Mouse (Mus musculus) cortical plate, adult 2 months (tissue): ENCODE measurements around the gene Shisa6. TPM values are rescaled to one million over a fixed set of nuclear protein-coding genes. Genes with fewer than 3 reads are reported as not detected.
"Not testable (repeated sequence)": the region's sequence is repeated elsewhere in the genome, so short reads cannot be mapped to it uniquely, and the experiment has no call there.

ENCODE experiments used
- H3K27ac ChIP-seq: fragments of 200-500 bp; 2 replicates; pipeline ENCODE4 v1.5.1; 2012; ENCODE audit warnings: low read length, control low read depth, inconsistent platforms; ENCODE audit not compliant: insufficient read depth
- H3K4me1 ChIP-seq: fragments of 200-500 bp; 2 replicates; pipeline ENCODE4 v1.6.1; 2011; ENCODE audit warnings: low read length; ENCODE audit not compliant: control insufficient read depth, insufficient read depth
- H3K4me3 ChIP-seq: fragments of 200-500 bp; 2 replicates; pipeline ENCODE4 v1.5.1; 2011; ENCODE audit warnings: mild to moderate bottlenecking, low read length, control low read depth; ENCODE audit not compliant: insufficient read depth
- CTCF ChIP-seq: fragments of 200-500 bp; IDR thresholded peaks from 2 replicates; pipeline ENCODE4 v1.5.1; 2011; ENCODE audit warnings: mild to moderate bottlenecking, control low read depth, low read length; ENCODE audit not compliant: insufficient read depth; ENCODE audit errors: extremely low read depth
- POLR2A ChIP-seq: fragments of 200-500 bp; IDR thresholded peaks from 2 replicates; pipeline ENCODE4 v1.6.1; 2011; ENCODE audit warnings: mild to moderate bottlenecking, low read length, control low read depth; ENCODE audit not compliant: insufficient read depth; ENCODE audit errors: extremely low read depth
- polyA plus RNA-seq: library from polyadenylated mRNA; depleted of rRNA; stranded (reverse); fragments of >200 nt; gene quantifications from 2 replicates; pipeline ENCODE4 v1.2.3, GENCODE M21; 2012

Gene Shisa6
- polyA plus RNA-seq, 1 experiment, result 4.8 TPM

DNA sequence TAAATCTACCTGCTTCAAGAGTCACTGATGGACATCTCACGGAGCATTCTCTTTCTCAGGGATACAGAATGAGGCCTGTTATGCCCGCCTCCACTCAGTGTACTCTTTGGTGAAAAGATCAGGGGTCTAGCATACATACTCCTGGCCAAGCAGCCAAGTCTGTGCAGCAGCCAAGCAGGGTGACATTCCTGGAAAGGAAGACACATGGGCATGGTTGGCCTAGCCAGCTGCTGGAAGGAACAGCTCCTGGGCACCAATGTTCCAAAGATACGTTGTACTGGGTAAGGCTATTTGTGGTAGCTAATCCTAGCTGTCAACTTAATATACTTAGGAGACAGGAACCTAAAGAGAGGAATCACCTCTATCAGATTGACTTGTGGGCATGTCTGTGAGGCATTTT is 31.4 kb downstream of the Shisa6 start:
- H3K27ac ChIP-seq, result no peak overlapping the region
- H3K4me3 ChIP-seq, result no peak overlapping the region
- H3K4me1 ChIP-seq, result no peaks in the 10 kb centered on the region
- TF ChIP-seq POLR2A, result no peak
- TF ChIP-seq CTCF, result no peak

DNA sequence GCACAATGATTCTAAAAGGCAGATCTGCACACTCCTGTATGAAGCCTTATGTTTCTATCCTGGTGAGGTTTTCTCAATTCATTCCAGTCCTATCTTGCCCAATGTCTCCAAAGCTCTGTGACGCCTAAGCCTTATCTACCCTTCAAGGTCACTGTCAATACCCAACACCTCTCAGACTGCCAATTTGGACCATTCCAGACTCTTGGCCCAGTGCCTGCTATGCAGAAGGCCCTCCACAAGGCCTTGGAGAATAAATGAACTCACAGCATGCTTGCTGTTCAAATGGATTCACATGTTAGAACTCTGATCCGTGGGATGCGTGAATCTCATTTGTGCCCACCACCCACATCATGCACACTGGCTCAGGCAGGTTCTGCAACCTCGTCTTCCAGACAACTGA is 38.0 kb downstream of the Shisa6 start:
- no peak overlapping the region for H3K27ac ChIP-seq
- no peak for TF ChIP-seq POLR2A
- TF ChIP-seq CTCF, result no peak
- H3K4me3 ChIP-seq, result no peak overlapping the region
- H3K4me1 ChIP-seq, result no peaks in the 10 kb centered on the region

GRCm38 (mm10) chr11:66482501-66482900 is 43.3 kb downstream of the Shisa6 start:
- Histone ChIP-seq H3K27ac (no peak overlapping the region), H3K4me3 (no peak overlapping the region), H3K4me1 (no peaks in the 10 kb centered on the region)
- no peak for TF ChIP-seq CTCF

DNA sequence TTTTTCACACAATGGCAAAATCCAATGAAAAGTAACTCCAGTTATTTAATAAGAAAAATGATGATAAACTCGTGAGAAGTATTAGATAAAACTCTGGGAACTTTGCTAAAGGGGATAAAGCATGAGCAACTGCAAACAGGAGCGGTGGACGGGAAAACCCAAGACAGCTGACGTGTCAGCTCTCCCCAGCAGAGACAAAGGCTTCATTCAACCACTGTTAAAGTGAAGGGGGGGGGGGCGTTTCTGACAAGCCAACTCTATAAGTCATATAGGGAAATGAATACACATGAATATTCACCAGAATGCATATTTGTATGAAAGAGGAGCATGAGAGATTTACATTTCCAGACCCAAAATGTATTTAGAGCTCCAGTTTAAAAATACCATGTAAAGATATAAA is 83.1 kb downstream of the Shisa6 start:
- no peaks in the 10 kb centered on the region for H3K4me1 ChIP-seq
- no peak overlapping the region for H3K27ac ChIP-seq
- no peak overlapping the region for H3K4me3 ChIP-seq
- TF ChIP-seq CTCF, result no peak
- TF ChIP-seq POLR2A, result no peak

- TF ChIP-seq CTCF, result no peak
- no peak for TF ChIP-seq POLR2A
- H3K27ac ChIP-seq, result no peak overlapping the region
- peaks cover 5% of the 10 kb centered on the region for H3K4me1 ChIP-seq
- no peak overlapping the region for H3K4me3 ChIP-seq
These were observed 99.6 kb downstream of the Shisa6 start for GRCm38 (mm10) chr11:66426129-66426528.

DNA sequence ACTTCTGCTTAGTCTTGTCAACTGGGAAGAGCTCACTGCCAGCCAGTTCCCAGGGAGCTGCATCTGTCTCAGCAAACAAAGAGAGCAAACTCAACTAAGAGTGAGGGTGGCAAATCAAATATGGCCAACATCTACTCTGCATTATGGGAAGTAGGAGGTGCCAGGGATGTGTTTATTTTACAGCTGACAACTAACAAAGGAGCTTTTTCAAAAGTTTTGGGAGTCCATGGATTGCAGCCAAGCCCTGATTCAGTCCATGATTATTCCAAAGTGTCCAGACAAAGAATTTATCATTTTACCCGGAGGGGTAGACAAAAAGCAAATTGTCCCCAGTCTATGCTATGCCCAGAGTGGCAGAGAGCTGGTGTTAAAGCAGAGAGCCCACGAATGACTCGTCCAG is 107.5 kb downstream of the Shisa6 start:
- no peaks in the 10 kb centered on the region for H3K4me1 ChIP-seq
- H3K4me3 ChIP-seq, result no peak overlapping the region
- H3K27ac ChIP-seq, result no peak overlapping the region
- TF ChIP-seq CTCF, result no peak
- TF ChIP-seq POLR2A, result no peak

DNA sequence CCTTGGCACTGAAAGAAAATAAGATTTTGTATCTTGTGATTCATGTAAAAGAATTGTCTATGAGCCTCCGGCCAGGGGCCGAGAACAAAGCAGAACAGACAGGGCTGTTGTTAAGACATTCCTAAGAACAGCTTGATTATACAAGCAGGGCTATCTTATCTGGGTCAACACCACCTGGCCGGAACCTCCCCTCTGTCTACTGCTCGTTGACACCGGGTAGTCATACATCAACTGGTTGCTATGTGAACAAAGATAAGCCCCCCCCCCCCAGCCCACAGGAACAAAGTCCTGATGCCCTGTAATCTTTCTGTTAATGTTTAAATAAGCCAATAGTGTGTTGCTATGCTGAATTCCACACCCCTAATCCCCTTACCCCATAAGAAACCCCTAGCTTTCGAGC is 117.0 kb downstream of the Shisa6 start:
- not testable (repeated sequence) for H3K27ac ChIP-seq, H3K4me1 ChIP-seq, H3K4me3 ChIP-seq

GRCm38 (mm10) chr11:66400036-66400435 is 125.7 kb downstream of the Shisa6 start:
- Histone ChIP-seq H3K4me1 (no peaks in the 10 kb centered on the region), H3K4me3 (no peak overlapping the region), H3K27ac (no peak overlapping the region)
- TF ChIP-seq POLR2A (no peak), CTCF (no peak)

DNA sequence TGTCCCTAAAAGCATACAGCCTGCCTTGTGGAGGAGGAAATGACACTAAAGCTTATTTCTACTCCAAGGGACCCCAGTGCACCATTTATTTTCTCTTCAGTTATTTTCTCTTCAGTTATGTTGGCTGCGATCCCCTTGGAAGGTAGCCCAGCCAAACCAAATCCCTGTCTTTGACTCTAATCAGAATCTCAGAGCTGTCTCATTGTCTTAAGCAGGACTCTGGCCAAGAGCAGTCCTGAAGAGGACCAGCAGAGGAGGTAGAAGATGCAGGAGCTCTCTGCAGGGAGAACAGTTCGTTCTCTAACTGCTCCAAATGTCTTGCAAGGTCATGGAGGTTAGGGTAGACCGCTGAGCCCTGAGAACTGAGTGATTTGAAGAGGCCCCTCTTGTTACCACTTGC is 138.2 kb downstream of the Shisa6 start:
- no peak overlapping the region for H3K27ac ChIP-seq
- no peaks in the 10 kb centered on the region for H3K4me1 ChIP-seq
- no peak for TF ChIP-seq CTCF
- TF ChIP-seq POLR2A, result no peak
- H3K4me3 ChIP-seq, result no peak overlapping the region

DNA sequence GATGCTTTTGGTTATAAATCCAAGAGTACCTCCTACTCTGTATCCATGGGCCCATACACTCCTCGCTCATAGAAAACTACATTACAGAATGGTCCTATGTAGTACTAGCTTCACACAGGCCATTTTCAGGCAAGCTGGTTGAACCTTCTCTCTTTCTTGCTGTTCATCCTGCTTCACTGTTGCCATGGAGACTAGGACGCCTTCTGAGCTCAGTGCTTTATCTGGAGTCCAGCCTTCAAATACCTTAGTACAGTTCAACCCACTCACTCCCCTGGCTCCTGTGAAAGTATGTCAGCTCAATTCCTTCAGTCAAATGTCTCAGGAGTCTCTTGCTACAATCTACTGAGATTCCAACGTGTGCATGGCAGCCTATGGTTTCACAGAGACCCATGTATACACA is 154.0 kb downstream of the Shisa6 start:
- no peak for TF ChIP-seq CTCF
- no peak for TF ChIP-seq POLR2A
- H3K27ac ChIP-seq, result no peak overlapping the region
- no peak overlapping the region for H3K4me3 ChIP-seq
- no peaks in the 10 kb centered on the region for H3K4me1 ChIP-seq

DNA sequence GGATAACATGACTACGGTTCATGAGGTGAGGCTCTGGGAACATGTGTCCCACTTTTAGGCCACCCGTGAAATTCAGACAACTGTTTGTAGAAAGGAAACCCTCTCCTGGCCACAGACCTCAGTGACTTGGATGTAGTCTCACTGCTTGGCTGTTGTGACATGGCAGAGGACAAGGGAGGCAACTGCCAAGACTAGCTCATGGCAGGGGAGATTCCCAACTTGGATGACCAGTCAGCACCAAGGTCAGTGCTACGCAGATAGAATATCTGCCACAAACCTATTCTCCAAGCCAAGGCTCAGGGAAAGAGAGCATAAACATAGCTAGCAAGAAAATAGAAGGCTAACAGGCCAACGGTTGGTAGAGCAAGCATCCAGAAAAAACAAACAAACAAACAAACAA is 156.0 kb downstream of the Shisa6 start:
- no peak overlapping the region for H3K27ac ChIP-seq
- TF ChIP-seq POLR2A (no peak), CTCF (no peak)
- H3K4me3 ChIP-seq, result no peak overlapping the region
- H3K4me1 ChIP-seq, result no peaks in the 10 kb centered on the region
